Mouse (Mus musculus): ENCODE results near the gene Zfp119b. TPM values are rescaled to one million over a fixed set of nuclear protein-coding genes. Genes with fewer than 3 reads are reported as not detected.
A peak's percentile ranks its signal among the peaks of the same experiment; 100 is the strongest.

Gene Zfp119b
- polyA plus RNA-seq, 1 experiment from 2014 or later, result 6.9 TPM

DNA sequence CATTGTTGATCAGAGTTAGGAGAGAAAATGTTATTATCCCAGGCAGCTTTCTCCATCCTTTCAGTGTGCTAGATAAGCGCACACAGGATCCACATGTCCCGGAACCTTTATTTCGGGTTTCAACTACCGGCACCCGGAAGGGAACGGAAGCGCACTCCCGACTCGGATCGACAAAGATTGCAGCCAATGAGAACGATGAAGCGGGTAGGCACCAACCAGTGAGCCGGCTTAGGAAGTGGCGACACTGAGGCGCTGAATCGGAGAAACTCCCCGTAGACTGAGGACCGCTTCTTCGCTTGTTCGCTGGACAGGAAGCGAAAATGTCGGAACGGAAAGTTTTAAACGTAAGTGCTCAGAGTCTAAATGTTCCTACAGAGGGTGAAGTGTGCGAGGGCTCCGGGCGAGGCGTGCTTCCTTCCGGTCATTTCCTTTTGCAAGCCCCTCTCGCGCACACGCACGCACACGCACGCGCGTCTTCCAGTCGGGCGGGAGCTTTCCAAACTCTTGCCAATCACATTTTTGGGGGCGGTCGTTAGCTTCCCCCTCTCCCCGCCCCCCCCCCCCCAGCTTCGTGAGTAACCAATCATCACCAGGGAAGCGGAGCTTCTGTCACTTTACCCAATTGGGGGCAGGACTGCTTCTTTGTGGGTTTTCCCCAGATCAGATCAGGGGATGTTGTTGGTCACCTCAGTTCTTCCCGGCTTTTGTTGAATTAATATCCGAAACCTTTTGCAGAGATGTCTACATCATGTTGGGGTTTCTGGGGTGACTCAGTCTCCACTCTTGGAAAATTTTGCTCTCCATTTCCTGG, 9.8 kb upstream of the Zfp119b start, which contains the start of gene Yju2:
Yju2 (plus strand) TSS at position 182 of the 811 bp plus-strand sequence.
- H3K36me3 ChIP-seq (ENCODE audit: control insufficient read depth, insufficient read depth, low read length), result peaks cover 9% of the 10 kb centered on the region; the same call in 1 of the 2 replicates
- WGBS, result under 1% methylated on average over 45 of the region's 46 CpGs
- H3K27me3 ChIP-seq (replicated peaks; ENCODE audit: control insufficient read depth, insufficient read depth, low read length), result no peaks in the 10 kb centered on the region; the same call in 1 of the 2 replicates
- H3K4me2 ChIP-seq (ENCODE audit: low read length), result peak within 1 kb of the TSS; percentile 75
- peak within 1 kb of the TSS; percentile 72 for H3K9ac ChIP-seq (ENCODE audit: low read depth, low read length)
- peaks cover 25% of the 10 kb centered on the region for H3K4me1 ChIP-seq (ENCODE audit: control insufficient read depth, insufficient read depth, low read depth, low read length)
- peak within 1 kb of the TSS; percentile 94 for H3K27ac ChIP-seq (ENCODE audit: low read depth, low read length)
- H3K9me3 ChIP-seq (ENCODE audit: control insufficient read depth, low read length), result no peaks in the 10 kb centered on the region
- H3K4me3 ChIP-seq (ENCODE audit: low read length), result peak within 1 kb of the TSS; percentile 58
- ATAC-seq, result peak; percentile 91

DNA sequence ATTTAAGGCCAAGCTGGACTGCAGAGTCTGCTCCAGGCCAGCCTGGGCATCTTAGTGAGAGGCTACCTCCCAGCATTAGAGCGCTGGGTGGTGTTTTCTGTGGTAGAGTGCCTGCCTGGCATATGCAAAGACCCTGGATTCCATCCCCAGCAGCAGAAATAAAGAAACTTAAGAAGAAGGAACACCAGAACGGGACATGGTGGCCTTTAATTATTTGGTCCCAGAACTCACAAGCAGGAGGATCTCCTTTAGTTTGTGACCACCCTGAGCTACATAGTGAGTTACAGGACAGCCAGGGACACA, 9.2 kb upstream of the Zfp119b start:
- Histone ChIP-seq H3K27me3 (replicated peaks; ENCODE audit: control insufficient read depth, insufficient read depth, low read length) (no peaks in the 10 kb centered on the region; the same call in 1 of the 2 replicates), H3K4me2 (ENCODE audit: low read length) (peak overlapping the region; percentile 75), H3K9me3 (ENCODE audit: control insufficient read depth, low read length) (no peaks in the 10 kb centered on the region), H3K36me3 (ENCODE audit: control insufficient read depth, insufficient read depth, low read length) (peaks cover 9% of the 10 kb centered on the region; the same call in 1 of the 2 replicates), H3K27ac (ENCODE audit: low read depth, low read length) (peak overlapping the region; percentile 62), H3K4me3 (ENCODE audit: low read length) (peak overlapping the region; percentile 58), H3K9ac (ENCODE audit: low read depth, low read length) (peak overlapping the region; percentile 61), H3K4me1 (ENCODE audit: control insufficient read depth, insufficient read depth, low read depth, low read length) (peaks cover 25% of the 10 kb centered on the region)
- no peak for ATAC-seq
- 14% methylated on average over 2 of the region's 2 CpGs for WGBS

- Histone ChIP-seq H3K36me3 (ENCODE audit: control insufficient read depth, insufficient read depth, low read length) (peaks cover 6% of the 10 kb centered on the region; the same call in 1 of the 2 replicates), H3K9me3 (ENCODE audit: control insufficient read depth, low read length) (no peaks in the 10 kb centered on the region), H3K9ac (ENCODE audit: low read depth, low read length) (peak overlapping the region; percentile 61), H3K4me3 (ENCODE audit: low read length) (peak overlapping the region; percentile 58), H3K27me3 (replicated peaks; ENCODE audit: control insufficient read depth, insufficient read depth, low read length) (no peaks in the 10 kb centered on the region; the same call in 1 of the 2 replicates), H3K27ac (ENCODE audit: low read depth, low read length) (peak overlapping the region; percentile 62), H3K4me1 (ENCODE audit: control insufficient read depth, insufficient read depth, low read depth, low read length) (peaks cover 25% of the 10 kb centered on the region), H3K4me2 (ENCODE audit: low read length) (peak overlapping the region; percentile 75)
- 79% methylated on average over 13 of the region's 13 CpGs for WGBS
- ATAC-seq, result no peak
Measured at GRCm38 (mm10) chr17:55957726-55958583, 8.7 kb upstream of the Zfp119b start.

DNA sequence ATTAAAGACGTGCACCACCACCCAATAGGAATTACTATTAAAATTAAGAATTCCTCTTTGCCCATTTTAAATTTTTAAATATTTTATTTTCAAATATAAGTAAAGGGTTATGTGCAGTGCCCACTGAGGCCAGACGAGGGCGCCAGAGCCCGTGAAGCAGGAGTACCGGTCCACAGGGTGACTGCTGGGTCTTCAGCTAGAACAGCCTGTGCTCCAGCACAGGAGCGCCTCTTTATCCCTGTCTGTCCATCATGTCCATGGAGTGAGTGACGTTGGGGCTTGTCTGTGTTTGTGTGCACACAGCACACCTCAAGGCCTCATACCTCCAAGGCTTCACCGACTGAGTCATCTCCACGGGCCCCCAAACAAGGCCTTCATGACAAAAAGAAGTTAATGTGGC, 7.9 kb upstream of the Zfp119b start:
- peak overlapping the region; percentile 81 for H3K4me2 ChIP-seq (ENCODE audit: low read length)
- no peaks in the 10 kb centered on the region; the same call in 1 of the 2 replicates for H3K27me3 ChIP-seq (replicated peaks; ENCODE audit: control insufficient read depth, insufficient read depth, low read length)
- H3K27ac ChIP-seq (ENCODE audit: low read depth, low read length), result no peak overlapping the region
- H3K9ac ChIP-seq (ENCODE audit: low read depth, low read length), result 0 out of 2 replicates have a peak overlapping the region, but pooled peaks have one; percentile 2
- 15% methylated on average over 9 of the region's 9 CpGs for WGBS
- H3K4me1 ChIP-seq (ENCODE audit: control insufficient read depth, insufficient read depth, low read depth, low read length), result peaks cover 25% of the 10 kb centered on the region
- H3K4me3 ChIP-seq (ENCODE audit: low read length), result no peak overlapping the region
- H3K36me3 ChIP-seq (ENCODE audit: control insufficient read depth, insufficient read depth, low read length), result 0 out of 2 replicates have a peak, but pooled peaks cover 2% of the 10 kb centered on the region
- H3K9me3 ChIP-seq (ENCODE audit: control insufficient read depth, low read length), result no peaks in the 10 kb centered on the region
- ATAC-seq, result no peak

GRCm38 (mm10) chr17:55956591-55956990, 7.3 kb upstream of the Zfp119b start:
- H3K9ac ChIP-seq (ENCODE audit: low read depth, low read length), result peak overlapping the region; percentile 70
- H3K27ac ChIP-seq (ENCODE audit: low read depth, low read length), result peak overlapping the region; percentile 69
- peak overlapping the region; percentile 81 for H3K4me2 ChIP-seq (ENCODE audit: low read length)
- peak overlapping the region; percentile 60 for H3K4me3 ChIP-seq (ENCODE audit: low read length)
- no peak for ATAC-seq
- H3K9me3 ChIP-seq (ENCODE audit: control insufficient read depth, low read length), result no peaks in the 10 kb centered on the region
- H3K4me1 ChIP-seq (ENCODE audit: control insufficient read depth, insufficient read depth, low read depth, low read length), result peaks cover 25% of the 10 kb centered on the region
- no peaks in the 10 kb centered on the region for H3K36me3 ChIP-seq (ENCODE audit: control insufficient read depth, insufficient read depth, low read length)
- H3K27me3 ChIP-seq (replicated peaks; ENCODE audit: control insufficient read depth, insufficient read depth, low read length), result no peaks in the 10 kb centered on the region; the same call in 1 of the 2 replicates
- WGBS, result 33% methylated on average over 6 of the region's 6 CpGs

- Histone ChIP-seq H3K4me1 (ENCODE audit: control insufficient read depth, insufficient read depth, low read depth, low read length) (peaks cover 25% of the 10 kb centered on the region), H3K4me2 (ENCODE audit: low read length) (peak overlapping the region; percentile 81), H3K9ac (ENCODE audit: low read depth, low read length) (peak overlapping the region; percentile 70), H3K9me3 (ENCODE audit: control insufficient read depth, low read length) (no peaks in the 10 kb centered on the region), H3K27ac (ENCODE audit: low read depth, low read length) (peak overlapping the region; percentile 69), H3K4me3 (ENCODE audit: low read length) (peak overlapping the region; percentile 60), H3K27me3 (replicated peaks; ENCODE audit: control insufficient read depth, insufficient read depth, low read length) (no peaks in the 10 kb centered on the region; the same call in 1 of the 2 replicates), H3K36me3 (ENCODE audit: control insufficient read depth, insufficient read depth, low read length) (no peaks in the 10 kb centered on the region)
- peak; percentile 55 for ATAC-seq
- 1% methylated on average over 26 of the region's 26 CpGs for WGBS
Measured at GRCm38 (mm10) chr17:55956129-55956528, 6.8 kb upstream of the Zfp119b start.

GRCm38 (mm10) chr17:55954229-55954628, 4.9 kb upstream of the Zfp119b start:
- Histone ChIP-seq H3K27me3 (replicated peaks; ENCODE audit: control insufficient read depth, insufficient read depth, low read length) (no peaks in the 10 kb centered on the region; the same call in 1 of the 2 replicates), H3K4me3 (ENCODE audit: low read length) (no peak overlapping the region), H3K9ac (ENCODE audit: low read depth, low read length) (no peak overlapping the region), H3K4me1 (ENCODE audit: control insufficient read depth, insufficient read depth, low read depth, low read length) (peaks cover 17% of the 10 kb centered on the region), H3K27ac (ENCODE audit: low read depth, low read length) (no peak overlapping the region), H3K9me3 (ENCODE audit: control insufficient read depth, low read length) (no peaks in the 10 kb centered on the region), H3K36me3 (ENCODE audit: control insufficient read depth, insufficient read depth, low read length) (no peaks in the 10 kb centered on the region), H3K4me2 (ENCODE audit: low read length) (no peak overlapping the region)
- no peak for ATAC-seq
- WGBS, result 35% methylated on average over 16 of the region's 16 CpGs

DNA sequence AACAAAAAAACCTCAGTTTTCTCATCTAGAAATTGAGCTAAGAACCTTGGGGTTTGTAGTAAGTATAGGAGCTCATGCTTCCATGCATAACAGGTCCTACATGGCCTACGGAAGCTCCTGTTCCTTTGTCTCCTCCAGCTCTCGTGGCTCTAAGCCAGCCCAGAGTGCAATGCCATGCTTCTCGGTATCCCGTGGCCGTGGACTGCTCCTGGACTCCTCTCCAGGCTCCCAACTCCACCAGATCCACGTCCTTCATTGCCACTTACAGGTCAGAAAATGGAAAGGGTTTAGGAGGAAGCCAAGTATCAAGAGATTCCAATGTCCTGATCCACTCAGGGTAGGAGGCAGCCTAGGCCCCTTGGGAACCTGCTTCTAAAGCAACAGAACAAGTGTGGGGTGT, 4.5 kb upstream of the Zfp119b start:
- no peaks in the 10 kb centered on the region; the same call in 1 of the 2 replicates for H3K27me3 ChIP-seq (replicated peaks; ENCODE audit: control insufficient read depth, insufficient read depth, low read length)
- 78% methylated on average over 6 of the region's 6 CpGs for WGBS
- H3K4me2 ChIP-seq (ENCODE audit: low read length), result no peak overlapping the region
- H3K4me3 ChIP-seq (ENCODE audit: low read length), result no peak overlapping the region
- H3K4me1 ChIP-seq (ENCODE audit: control insufficient read depth, insufficient read depth, low read depth, low read length), result peaks cover 17% of the 10 kb centered on the region
- no peaks in the 10 kb centered on the region for H3K9me3 ChIP-seq (ENCODE audit: control insufficient read depth, low read length)
- no peaks in the 10 kb centered on the region for H3K36me3 ChIP-seq (ENCODE audit: control insufficient read depth, insufficient read depth, low read length)
- ATAC-seq, result no peak
- no peak overlapping the region for H3K9ac ChIP-seq (ENCODE audit: low read depth, low read length)
- H3K27ac ChIP-seq (ENCODE audit: low read depth, low read length), result no peak overlapping the region

Data from hindbrain, embryonic 16.5 days (tissue).